Mouse (Mus musculus) B cell, adult 2 months (primary cell): ENCODE results near the gene Rap1gap.

ENCODE experiments used
- DNase-seq, 2 experiments: peaks; one replicate each; pipeline ENCODE4 v3.0.0; 2022

The Rap1gap gene

DNA sequence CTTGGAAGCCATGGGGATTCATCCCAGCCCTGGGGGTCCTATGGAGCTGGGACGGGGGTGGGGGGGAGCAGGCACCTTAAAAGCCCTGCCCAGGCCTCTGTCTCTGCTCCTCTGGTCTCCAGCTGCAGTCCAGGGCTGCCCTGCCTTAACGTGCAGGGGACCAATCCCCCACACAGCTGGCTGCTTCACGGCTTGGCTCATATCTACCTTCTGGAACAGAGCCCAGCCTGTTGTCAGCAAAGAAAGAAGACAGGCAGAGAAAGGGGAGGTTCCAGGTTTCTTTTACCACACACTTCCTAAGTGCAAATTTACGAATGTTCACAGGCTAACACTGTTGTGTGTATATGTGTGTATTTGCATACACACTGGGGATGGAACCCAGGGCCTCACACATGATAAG, 31.4 kb downstream of the Rap1gap start:
- no peak for DNase-seq

DNA sequence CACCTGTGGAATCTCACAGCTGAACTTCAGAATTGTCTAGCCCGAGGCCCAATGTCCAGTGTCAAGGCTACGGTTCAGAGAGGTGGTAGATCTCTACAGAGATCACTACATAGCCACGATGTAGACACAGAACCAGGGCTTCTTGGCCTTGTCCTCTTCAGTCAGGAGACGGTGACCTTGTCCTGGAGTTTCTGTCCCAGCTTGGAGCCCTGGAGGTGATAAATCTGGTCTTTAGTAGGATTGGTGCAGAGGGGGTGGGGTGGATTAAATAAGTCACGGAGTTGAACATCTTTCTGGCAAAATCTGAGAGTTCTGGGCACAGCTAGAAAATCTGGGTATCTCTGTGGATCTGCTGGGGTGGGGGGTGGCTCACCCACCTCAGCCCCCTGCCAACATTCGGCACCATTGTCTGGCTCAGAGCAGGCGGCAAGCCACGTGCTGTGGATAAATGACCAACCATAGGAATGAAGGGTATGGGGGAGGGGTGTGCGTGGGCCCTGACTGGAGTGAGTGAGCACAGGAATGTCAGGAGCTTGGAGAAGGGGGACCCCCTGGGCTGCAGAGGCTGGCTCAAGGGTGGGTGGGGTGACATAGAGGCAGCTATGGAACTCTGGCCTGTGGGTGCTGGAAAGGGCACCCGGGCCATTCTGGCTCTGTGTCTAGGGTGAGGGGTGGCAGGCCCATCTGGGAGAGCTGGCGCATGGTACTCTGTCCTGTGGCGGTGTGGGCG, 32.8 kb downstream of the Rap1gap start:
- DNase-seq: no peak

DNA sequence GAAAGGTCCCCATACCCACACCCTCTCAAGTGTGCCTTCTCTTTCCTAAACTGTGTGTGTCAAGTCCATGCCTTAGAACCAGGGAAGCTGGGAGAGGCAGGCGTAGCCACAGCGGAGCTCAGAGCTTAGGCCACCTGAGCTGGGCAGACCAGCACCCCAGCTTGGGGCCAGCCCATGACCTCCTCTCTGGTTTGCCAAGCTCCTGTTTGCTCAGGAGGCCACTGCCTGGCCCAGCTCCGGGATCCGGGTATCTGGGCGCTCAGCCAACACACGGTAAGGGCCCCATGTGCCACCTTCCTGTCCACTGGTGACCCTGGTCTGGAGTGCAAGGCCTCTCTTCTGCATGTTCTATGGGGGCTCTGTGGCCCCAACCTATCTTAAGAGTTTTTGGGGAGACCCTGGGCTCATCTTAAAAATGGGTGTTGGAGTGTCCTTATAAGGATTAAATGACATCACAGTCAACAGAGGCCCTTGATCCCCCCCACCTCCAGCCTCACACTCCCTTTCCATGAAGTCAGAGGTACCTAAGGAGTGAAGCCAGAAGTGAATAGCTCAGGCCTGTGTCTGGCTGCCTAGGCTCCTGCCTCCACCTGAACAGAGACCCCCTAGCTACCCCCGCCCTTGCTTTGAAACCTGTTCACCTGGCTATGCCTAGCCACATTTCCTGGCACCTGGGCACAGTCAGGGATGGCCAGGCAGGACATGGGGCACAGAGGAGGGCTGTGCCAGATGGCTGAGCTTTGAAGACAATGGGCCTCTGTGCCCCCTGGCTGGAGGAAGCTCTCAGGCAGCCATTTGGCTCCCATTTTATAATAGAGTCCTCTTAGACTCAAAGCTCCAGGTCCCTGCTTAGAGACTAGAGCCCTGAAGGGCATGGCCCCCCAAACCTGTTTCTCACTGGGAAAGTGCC, 33.8 kb downstream of the Rap1gap start:
- no peak for DNase-seq

DNA sequence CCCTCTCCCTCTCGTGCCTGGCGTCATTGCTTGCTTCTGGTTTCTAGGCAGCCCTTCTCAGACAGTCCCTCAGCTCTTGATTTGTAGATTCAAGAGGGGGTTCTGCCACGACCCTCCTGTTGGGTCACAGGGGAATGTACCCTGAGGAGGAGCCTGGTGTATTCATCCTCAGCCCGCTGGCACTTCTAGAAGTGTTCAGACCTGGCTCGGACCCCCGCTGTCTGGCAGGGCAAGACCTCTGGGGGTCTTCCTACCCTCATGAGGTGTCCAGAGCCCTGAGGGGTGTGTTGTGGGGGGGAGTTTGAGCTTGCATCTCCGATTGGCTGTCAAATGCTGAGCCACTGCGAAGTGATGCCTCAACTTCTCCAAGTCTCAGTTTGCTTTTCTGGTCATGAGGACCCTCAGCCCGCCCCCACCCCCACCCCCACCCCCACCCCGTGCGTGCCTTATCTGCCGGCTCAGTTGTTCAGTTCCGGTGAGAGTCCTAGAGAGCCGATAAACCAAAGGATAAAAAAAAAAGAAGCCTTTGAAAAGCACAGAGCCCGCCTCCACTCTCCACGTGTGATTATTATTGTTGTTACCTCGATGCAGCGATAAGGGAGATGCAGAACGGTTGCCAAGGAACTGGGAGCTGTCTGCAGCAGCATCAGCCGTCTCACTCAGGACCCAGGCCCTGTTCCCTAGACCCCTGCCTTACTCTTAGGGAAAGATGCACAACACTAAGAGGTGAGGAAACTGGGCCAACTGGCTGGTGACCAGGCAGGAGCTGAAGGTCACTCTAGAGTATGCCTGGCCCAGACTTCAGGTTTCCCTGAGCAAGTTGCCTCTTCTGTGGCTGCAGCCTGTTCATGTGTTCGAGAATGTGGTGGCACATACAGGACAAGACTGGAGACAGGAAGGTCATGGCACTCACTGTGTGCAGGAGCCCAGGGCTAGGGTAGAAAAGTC, 35.0 kb downstream of the Rap1gap start:
- DNase-seq: no peak

DNA sequence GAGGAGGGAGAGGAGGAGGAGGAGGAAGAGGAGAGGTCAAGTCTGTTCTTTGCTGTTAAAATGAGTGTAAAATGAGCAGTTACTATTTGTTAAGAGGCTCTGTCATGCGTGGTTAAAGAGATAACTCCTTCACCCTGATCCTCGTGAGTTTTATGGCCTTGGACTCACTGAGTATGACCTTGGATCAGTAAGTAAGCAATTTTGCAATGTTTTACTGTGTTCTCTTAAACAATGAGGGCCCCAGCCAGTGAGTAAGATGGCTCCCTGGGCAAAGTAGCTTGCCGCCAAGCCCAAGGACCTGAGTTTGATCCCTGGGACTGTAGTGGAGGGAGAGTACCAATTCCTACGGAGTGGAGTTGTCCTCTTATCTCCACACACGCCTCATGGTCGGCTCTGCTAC, 36.4 kb downstream of the Rap1gap start:
- no peak for DNase-seq

DNA sequence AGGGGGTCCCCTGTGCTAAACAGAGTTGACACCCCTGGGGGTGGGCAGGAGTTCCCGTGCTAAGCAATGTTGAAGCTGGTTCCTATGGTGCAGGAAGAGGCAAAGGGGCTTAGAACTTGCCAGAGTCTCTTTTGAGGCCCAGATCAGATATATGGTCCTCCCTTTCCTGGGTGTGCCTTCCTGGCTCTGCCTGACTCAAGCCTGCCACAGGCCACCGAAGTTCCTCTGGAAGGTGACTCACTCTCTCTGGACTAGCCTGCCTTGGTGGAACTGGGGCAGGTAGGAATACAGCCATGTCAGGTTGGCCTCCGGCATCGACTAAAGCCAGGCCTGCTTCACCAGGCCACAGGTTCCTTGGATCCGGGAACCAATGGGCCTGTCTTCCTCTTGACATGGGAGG, 38.6 kb downstream of the Rap1gap start:
- DNase-seq: no peak

DNA sequence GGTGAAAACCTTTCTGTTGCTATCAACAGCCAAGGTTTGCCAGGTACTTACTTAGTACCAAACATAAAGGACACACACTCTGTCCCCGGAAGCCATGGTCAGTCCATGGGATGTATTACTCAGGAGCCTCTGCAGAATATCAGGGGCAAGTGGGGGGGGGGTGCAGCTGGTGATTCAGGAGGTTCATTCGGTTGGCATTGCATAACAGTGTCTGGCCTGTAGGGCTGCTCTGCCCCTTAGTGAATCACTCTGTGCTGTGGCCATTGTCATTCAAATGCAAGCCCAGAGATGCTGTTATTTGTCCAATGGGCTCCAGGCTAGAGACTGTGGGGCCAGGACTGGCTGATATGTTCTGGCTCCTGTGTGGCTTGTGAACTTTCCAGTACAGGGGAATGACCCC, 40.0 kb downstream of the Rap1gap start:
- no peak for DNase-seq

DNA sequence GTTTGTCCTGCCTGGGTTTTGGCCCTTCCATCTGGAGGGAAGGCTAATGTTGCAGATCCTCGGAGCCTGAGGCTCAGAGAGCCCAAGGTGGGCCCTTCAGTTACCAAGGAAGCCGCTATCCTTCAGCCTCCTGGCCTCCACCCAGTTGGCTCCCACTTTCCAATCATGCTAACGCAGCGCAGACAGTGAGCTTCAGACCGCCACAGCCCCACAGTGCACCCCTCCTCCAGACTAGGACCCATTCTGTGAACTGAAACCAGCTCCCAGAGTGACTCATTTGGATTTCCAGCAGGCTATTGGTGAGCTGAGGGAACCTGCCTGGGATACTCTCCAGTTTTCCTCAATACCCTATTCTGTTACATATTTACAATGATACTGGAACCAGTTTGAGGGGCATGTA, 40.9 kb downstream of the Rap1gap start:
- DNase-seq: no peak

DNA sequence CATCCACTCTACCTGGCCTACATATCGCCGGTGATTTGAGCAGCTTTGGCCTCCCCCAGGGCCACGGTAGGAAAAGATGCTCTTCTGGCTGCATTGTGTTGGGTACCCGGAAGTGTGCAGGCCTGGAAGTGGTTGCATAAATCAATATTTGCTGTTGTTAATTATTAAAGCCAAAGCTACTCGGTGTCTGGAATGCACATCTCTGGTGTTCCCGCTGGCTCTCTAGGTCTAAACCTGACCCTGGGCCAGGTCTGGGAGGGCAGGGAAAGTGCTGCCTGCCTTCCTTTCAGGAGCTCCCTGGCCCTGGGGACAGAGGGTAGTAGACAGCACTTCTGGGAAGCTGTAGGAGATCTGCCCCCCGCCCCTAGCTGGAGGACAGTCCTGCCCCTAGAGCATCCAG, 42.0 kb downstream of the Rap1gap start:
- DNase-seq: no peak

DNA sequence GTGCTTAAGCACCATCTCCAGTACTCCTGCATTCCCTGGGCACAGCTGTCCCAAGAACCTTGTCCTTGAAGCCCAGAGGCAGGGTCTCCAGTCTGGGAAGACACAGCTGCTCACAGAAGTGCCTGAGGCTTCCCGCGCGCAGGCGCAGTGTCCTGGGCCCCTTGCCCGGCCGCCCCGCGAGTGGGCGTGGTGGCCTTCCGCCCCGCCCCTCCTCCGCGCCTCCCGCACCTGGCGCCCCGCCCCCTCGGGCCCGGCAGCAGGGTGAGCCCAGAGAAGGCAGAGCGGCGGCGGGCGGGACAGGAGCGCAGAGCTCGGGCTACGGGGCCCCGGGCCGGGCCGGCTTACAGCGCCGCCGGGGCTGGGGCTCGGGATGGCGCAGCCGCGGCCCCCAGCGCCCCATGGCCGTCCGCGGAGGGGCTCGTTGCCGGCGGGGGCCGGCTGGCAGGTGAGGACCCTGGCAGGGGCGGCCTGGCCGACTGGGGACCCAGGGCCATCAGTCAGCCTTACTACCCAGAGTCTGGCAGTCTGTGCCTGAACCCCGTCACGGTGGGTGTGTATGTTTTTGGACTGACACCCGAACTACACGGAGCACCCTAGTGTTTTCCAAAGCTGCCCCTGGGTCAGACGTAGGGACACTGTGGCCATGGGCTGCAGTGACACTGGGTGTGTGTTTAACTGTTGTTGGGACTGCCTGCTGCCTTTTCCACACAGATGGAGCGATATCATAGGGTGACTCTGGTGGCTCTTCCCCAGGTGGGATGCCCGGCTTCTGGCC, 42.9 kb downstream of the Rap1gap start:
- DNase-seq: peak; percentile 89 to 91

DNA sequence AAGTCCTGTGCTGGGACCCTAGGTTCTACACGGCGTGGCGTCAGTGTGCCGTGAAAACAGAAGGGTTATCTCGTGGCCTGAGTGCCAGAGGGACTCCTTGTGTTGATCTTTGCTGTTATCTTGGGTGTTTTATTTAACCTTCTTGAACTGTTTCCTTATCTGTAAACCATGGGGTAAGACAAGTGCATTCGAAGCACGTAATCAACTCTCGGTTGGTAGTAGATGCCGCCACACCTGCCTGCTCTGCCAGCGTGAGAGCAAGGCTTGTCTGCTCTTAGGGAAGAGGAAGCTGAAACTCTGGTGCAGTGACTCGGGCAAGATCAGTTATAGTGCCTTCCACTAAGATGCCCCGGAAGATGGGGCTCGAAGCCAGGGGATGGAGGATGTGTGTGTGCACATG, 48.4 kb downstream of the Rap1gap start:
- DNase-seq: no peak

DNA sequence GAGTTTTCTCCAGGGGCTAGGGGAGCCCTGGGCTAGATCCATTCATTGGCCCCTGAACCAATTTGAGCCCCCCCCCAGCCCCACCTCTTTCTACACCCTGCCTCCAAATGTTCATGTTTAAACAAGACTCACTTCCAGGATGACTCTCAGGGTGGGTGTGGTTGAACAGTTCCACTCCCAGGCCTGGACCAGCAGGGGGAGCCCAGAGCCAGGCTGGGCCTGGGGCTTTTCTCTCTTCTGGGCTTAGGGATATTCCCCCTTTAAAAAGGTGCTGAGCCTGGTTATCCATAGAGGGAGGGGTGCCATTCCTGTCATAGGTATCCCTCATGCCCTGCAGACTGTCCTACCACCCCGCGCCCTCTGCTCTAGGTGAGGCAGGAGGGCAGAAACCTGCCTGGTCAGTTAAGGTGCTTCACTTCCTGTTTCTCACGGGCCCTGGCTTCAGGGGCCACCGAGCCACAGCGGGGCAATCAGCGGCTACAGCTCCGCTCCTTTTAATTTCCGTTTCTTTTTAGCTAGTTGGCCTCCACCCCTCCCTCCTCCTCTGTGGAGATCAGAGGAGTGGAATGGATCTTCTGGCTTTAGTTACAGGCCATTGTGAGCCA, 49.6 kb downstream of the Rap1gap start:
- DNase-seq: peak; percentile 47 to 49

DNA sequence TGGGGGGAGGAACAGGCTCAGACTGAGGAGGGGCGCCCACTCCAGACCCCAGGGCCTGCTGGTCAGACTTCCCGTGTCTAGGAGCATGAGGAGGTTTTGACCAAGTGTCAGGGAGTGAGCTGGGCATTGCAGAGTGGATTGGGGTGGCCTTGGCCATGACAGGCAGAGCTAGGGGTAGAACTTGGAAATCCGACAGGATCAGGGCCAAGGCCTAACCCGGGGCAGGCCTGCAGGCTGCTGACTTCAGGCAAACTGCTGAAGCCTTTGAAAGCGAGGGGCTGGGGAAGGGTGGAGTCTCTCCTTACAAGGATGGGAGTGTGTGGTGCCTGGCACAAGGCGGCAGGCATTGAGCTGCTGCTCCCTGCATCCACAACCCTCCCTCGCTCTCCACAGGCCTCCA, 52.5 kb downstream of the Rap1gap start:
- no peak for DNase-seq

DNA sequence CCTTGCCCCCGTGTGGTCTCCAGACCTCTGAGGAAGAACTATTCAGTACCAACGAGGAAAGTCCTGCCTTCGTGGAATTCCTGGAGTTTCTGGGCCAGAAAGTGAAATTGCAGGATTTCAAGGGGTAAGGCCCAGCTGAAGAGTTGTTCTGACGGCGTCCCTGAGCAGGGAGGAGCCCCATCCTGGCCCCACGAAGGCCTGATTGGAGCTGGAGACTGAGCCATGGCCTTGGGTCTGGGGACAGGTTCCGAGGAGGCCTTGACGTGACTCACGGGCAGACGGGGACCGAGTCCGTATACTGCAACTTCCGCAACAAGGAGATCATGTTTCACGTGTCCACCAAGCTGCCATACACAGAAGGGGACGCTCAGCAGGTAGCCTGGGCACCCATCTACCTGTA, 53.1 kb downstream of the Rap1gap start:
- DNase-seq: no peak

DNA sequence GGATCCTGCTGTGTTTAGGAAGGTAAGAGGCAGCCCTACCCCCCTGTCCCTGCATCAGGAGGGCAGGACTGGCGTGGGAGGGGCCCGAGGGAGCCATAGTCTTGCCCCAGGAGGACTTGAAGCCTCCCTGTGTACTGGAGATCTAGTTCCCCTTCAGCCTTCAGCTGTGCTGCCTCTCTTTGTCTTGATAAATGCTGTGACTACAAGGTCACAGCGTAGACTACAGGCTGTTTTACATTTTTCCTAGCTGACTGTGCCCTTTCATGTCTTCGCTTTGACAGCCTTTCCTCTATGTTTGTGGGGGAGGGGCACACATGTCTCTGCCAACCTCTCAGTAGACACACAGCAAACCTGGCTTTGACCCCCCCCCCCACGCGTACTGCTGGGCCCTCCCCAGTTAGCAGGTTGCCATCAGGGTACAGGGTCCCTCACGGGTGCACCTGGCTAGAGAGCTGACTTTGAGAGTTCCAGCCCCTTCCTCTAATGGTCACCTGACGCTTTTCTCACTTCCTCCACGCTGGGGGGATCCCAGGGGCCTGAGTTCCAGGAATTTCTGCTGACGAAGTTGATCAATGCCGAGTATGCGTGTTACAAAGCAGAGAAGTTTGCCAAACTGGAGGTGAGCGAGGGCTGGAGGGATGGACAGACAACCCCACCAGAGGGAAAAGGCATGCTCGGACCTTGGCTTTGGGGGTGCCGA, 55.0 kb downstream of the Rap1gap start:
- DNase-seq: peak in 1 of 2 experiments; percentile 27

DNA sequence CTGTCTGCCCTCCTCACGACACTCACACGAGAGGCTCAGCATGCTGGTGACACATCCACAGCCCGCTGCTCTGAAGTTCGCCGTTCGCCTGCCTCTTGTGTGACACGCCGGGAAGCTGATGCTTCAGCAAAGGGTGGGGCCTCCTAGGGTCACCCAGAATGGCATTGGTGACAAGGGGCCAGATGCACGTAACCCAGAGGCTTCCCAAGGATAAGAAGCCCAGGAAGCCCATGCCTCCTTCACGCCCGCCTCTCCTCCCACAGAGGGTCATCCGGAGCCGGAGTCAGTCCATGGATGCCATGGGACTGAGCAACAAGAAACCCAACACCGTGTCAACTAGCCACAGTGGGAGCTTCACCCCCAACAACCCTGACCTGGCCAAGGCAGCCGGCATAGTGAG, 57.0 kb downstream of the Rap1gap start:
- DNase-seq: no peak

DNA sequence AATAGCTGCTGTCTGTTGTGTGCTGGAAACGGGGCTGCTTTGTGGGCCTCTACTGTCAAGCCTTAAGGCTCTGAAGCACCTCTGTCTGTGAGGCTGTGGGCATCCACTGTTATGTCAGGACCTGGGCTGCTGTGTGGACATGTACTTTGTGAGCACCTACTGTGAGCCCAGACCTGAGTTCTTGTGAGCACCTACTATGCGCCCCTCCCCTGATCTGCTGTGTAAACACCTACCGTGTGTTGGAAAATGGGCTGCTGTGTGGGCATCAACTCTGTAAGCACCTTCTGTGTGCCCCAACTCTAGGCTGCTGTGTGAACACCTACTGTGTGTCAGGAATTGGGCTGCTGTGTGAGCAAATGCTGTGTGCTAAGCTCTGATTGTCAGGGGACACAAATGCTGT, 57.7 kb downstream of the Rap1gap start:
- DNase-seq: no peak

DNA sequence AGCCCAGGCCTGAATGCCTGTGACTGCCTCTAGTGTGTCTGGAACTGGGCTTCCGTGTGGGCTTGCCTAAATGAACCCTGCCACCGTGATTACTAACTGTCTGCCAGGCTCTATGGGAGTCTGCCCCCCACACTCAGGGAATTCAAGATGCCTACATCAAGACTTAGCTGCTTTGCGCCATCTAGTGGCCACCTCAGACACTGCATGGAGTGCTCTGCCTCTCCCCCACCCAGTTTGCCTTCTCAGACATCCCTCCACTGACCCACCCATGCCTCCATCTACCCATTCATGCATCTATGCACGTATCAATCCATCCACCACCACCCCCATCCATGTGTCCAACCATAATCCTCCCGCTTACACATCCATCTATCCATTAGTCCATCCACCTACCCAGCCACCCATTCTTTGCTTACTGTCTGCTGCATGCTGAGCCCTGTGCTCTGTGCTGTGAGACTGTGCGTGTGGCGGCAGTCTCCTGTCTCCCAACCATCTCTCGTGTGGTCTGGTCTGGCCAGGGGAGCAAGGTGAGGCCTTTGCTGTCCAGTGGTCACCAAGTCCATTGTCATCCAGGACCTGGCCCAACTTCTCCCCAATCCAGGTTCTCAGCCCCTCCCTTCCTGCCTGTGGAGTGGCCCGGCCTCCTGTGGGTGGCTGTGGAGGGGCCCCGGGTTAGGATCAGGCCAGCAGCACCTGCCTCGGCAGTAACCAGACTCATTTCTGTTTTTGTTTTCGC, 58.3 kb downstream of the Rap1gap start:
- peak; percentile 82 for DNase-seq

DNA sequence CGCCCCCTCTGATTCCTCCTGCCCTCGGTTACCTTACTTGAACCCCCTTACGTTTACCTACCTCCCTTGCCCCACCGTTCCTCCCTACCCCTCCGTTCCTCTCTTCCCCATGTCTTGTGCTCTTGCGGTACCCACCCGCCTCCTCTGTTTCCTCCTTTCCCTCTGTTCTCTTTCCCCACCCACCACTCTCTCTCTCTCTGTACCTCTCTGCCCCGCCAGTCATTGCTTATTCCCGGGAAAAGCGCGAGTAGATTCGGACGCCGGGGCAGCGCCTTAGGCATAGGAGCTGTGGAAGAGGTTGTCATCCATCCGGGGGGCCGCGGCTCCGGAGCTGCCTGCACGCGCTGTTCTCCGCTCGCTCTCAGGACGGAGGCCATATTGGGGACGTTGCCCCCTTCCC, 59.0 kb downstream of the Rap1gap start:
- no peak for DNase-seq

DNA sequence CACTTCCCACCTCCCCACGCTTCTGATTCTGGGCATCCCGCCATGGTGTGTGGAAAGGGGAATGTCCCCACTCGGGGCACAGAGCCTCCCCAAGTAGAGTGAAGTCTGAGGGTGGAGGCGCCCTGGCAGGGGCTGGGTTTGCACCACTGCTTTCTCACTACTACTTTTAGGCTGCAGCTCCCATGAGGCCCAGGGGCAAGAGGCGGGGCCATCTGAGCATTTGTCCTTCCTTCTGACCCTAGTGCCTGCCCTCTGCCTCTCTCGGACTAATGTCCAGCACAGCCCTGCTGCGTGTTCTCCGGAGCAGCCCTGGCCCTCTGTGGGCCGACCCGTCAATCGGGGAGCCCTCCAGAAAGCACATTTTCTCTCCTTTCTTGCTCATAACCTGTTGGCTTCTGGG, 59.7 kb downstream of the Rap1gap start:
- DNase-seq: peak; percentile 64 to 67

DNA sequence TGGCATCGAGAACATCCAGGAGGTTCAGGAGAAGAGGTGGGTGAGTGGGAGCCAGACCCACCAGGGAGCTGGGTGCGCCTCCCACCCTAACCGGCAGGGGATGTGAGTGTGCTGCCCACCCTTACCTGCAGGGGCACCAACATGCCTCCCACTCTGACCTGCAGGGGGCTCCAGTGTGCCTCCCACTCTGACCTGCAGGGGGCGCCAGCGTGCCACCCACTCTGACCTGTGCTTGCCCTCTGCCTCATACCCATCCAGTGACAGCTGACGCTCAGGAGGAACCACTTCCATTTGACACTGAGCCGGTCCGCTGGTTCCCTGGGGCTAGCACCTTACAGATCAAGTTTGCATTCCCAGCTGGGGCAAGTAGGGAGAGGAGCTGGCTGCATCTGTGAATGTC, 60.2 kb downstream of the Rap1gap start:
- DNase-seq: peak; percentile 95
